ENCODE assay signal across 8 mouse cellular contexts in genomic region chr6:138140336-138140735, GRCm38 (mm10). TPM values are rescaled to one million over a fixed set of nuclear protein-coding genes. Genes with fewer than 3 reads are reported as not detected.
DNase-seq lines count a peak whose midpoint lies in the region; ATAC-seq and TF ChIP-seq lines count a peak whose summit lies in the region.

No protein-coding gene starts in this region.

- TF ChIP-seq EP300 in heart, postnatal 0 days (IDR thresholded peaks at IDR 0.05; ENCODE audit: low read depth) = no peak

- 1% methylated on average over 16 of the region's 16 CpGs for WGBS in heart, postnatal 0 days

- H3K4me1 ChIP-seq in heart, postnatal 0 days (ENCODE audit: control insufficient read depth, insufficient read depth) = peaks cover 8% of the 10 kb centered on the region; the same call in 1 of the 2 replicates

- H3K9me3 ChIP-seq in heart, postnatal 0 days (replicated peaks; ENCODE audit: control insufficient read depth, low read length) = no peaks in the 10 kb centered on the region

- ATAC-seq in heart, postnatal 0 days (ENCODE audit: insufficient read depth, low read depth) = peak; percentile 81
- ATAC-seq in megakaryocyte progenitor cell, adult 5-6 weeks (replicated peaks; ENCODE audit: poor library complexity) = peak; percentile 71

- no peaks in the 10 kb centered on the region for H3K27me3 ChIP-seq in heart, postnatal 0 days (ENCODE audit: control insufficient read depth, insufficient read depth, low read length)

- TF ChIP-seq CTCF in layer of hippocampus, adult 2 months (conservative IDR thresholded peaks at IDR 0.05) = no peak
- TF ChIP-seq CTCF in heart, postnatal 0 days (IDR thresholded peaks at IDR 0.05; ENCODE audit: low read depth) = no peak

- H3K4me2 ChIP-seq in heart, postnatal 0 days (ENCODE audit: low read depth, low read length) = peak overlapping the region; percentile 68

- H3K4me3 ChIP-seq in layer of hippocampus, adult 2 months = peak overlapping the region; percentile 44
- peak overlapping the region; percentile 53 for H3K4me3 ChIP-seq in heart, postnatal 0 days (ENCODE audit: low read depth, low read length)

- H3K36me3 ChIP-seq in heart, postnatal 0 days (replicated peaks; ENCODE audit: control insufficient read depth, insufficient read depth, low read length) = no peaks in the 10 kb centered on the region

- H3K9ac ChIP-seq in heart, postnatal 0 days (replicated peaks; ENCODE audit: low read depth, low read length) = peak overlapping the region; percentile 61

- no peak for DNase-seq in layer of hippocampus, adult 2 months (ENCODE audit: low spot score in 2 of 2)
- no peak for DNase-seq in layer of hippocampus, adult 11-12 months (ENCODE audit: low spot score)
- peak; percentile 39 for DNase-seq in fibroblast of lung, adult 2 months (ENCODE audit: low read depth)
- peak; percentile 55 for DNase-seq in heart, postnatal 0 days (ENCODE audit: low spot score)
- peak; percentile 72 to 79 for DNase-seq in kidney, postnatal 36 days
- DNase-seq in spleen, postnatal 4 days (ENCODE audit: low spot score in 2 of 2) = peak; percentile 58 to 71
- DNase-seq in frontal cortex, postnatal 25 days (ENCODE audit: low spot score in 2 of 2) = no peak

- 0 out of 2 replicates have a peak overlapping the region, but pooled peaks have one; percentile 7 for H3K27ac ChIP-seq in layer of hippocampus, adult 2 months
- peak overlapping the region; percentile 68; the same call in 1 of the 2 replicates for H3K27ac ChIP-seq in heart, postnatal 0 days (ENCODE audit: low read depth)

RNA-seq across cellular contexts. Expression of gene Mgst1, which starts 0.2 kb away (rescaled TPM):
- 10 to 100 TPM; 11.2 to 15.1 TPM for total RNA-seq in layer of hippocampus, adult 2 months (2021)
- 62.2 and 89.9 TPM in 2 replicates for total RNA-seq in heart, postnatal 0 days (2014; rRNA removed; ENCODE audit: low replicate concordance)
- polyA plus RNA-seq in heart, postnatal 0 days (2015; fragmentation: Nextera tagmentation; extraction: Ambion mirVana) = 117 and 143 TPM in 2 replicates
- 154 and 189 TPM in 2 replicates for total RNA-seq in megakaryocyte progenitor cell, adult 5-6 weeks (2015)
- total RNA-seq in megakaryocyte progenitor cell, adult 5-6 weeks (2017) = 97.5 and 151 TPM in 2 replicates

Comparison
In these comparisons a context has a peak if more than half of its experiments do, and no peak if none do; other contexts are left out.
1. DNase-seq: peak in fibroblast of lung, adult 2 months (single experiment), heart, postnatal 0 days (single experiment), kidney, postnatal 36 days (2 of 2) and spleen, postnatal 4 days (2 of 2); none in layer of hippocampus, adult 2 months (0 of 2), layer of hippocampus, adult 11-12 months (single experiment) and frontal cortex, postnatal 25 days (0 of 2).